Mouse (Mus musculus) heart, postnatal 0 days (tissue): ENCODE measurements around the gene Urod.

ENCODE experiments used
- CTCF ChIP-seq: IDR thresholded peaks from 2 replicates; pipeline ENCODE4 v1.5.1; 2016; ENCODE audit warnings: antibody characterized with exemption, control low read depth, low read depth
- EP300 ChIP-seq: IDR thresholded peaks from 2 replicates; pipeline ENCODE4 v1.6.1; 2016; ENCODE audit warnings: antibody characterized with exemption, low read depth

GRCm38 (mm10) chr4:117040791-117041190 is 46.6 kb upstream of the Urod start:
- TF ChIP-seq CTCF (no peak), EP300 (no peak)
